ENCODE assay signal across 10 mouse cellular contexts in the genomic region with DNA sequence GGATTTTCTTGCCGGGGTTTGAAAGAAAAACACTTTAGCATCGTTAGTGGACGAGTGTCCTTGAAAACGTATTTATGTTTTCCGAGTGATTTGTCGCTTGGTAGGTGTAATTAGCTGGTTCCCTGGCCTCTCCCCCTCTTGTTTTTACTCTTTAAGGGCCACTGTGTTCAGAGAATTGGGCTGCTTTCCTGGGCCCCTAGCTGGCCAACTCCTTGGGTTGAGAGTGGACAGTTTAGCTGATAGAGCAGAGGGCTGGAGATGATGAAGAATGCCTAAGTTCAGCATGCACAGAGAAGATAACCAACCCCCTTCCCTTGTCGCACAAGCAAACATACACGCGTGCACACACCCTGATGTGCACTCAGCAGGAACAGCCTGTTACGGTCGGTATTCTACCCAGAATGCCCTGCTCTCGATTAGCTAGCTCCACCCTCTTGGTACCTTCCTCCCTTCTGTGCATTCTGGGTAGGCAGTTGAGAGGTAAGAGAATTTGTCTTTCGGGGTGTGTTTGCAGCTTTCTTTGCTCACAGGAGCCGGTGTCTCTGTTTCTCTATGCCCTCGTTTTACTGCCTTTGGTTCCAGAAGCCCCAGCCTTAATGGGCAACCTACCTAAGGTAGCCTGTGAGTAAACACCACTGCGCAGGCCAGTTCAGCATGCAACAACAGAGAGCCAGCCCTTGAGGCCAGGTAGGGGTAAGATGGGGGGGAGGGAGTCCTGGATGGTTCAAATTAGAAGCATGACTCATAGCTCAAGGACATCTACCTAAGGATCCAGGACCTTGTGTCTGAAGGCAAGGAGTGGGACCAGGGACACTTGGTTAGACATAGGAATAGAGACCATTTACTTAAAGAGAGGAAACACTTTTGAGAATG.
DNase-seq lines count a peak whose midpoint lies in the region; ATAC-seq and TF ChIP-seq lines count a peak whose summit lies in the region.
"Had no signal": no experiment of that assay in that cellular context is flagged by ENCODE, and none has a peak within 500 bp of the region (broad histone marks: within the 10 kb centered on the region; RNA-seq: fewer than 3 reads in every experiment).

No protein-coding gene starts in this region.

- no peak overlapping the region for H3K4me3 ChIP-seq in limb, embryonic 14.5 days (replicated peaks; ENCODE audit: low read length)

- no peaks in the 10 kb centered on the region for H3K27me3 ChIP-seq in limb, embryonic 14.5 days (ENCODE audit: control insufficient read depth, insufficient read depth, low read length)

- ATAC-seq in frontal cortex, adult (ENCODE audit: low TSS enrichment), result peak; percentile 39
- ATAC-seq in limb, embryonic 14.5 days (ENCODE audit: low FRiP score, low read depth), result no peak; the same call in 1 of the 2 replicates

- no peaks in the 10 kb centered on the region for H3K36me3 ChIP-seq in limb, embryonic 14.5 days (ENCODE audit: control insufficient read depth, insufficient read depth, low read length)

- peak overlapping the region; percentile 53 for H3K27ac ChIP-seq in limb, embryonic 14.5 days (replicated peaks; ENCODE audit: low read depth, low read length)
- H3K27ac ChIP-seq: macrophage had no signal

- WGBS in limb, embryonic 14.5 days, result 36% methylated on average over 16 of the region's 16 CpGs

- 0 out of 2 replicates have a peak, but pooled peaks cover 3% of the 10 kb centered on the region for H3K9me3 ChIP-seq in limb, embryonic 14.5 days (ENCODE audit: control insufficient read depth, low read length)

- peaks cover 18% of the 10 kb centered on the region for H3K4me1 ChIP-seq in limb, embryonic 14.5 days (ENCODE audit: control insufficient read depth, insufficient read depth, low read length)

- peak overlapping the region; percentile 35 for H3K4me2 ChIP-seq in limb, embryonic 14.5 days (replicated peaks; ENCODE audit: low read depth, low read length, severe bottlenecking)

- TF ChIP-seq POLR2A in limb, embryonic 14.5 days (IDR thresholded peaks at IDR 0.05; ENCODE audit: borderline replicate concordance, extremely low read depth, insufficient read depth, insufficient read length), result no peak

- no peak for DNase-seq in frontal cortex, adult 2 months (ENCODE audit: extremely low spot score in 1 of 2, low spot score in 1 of 2)
- peak; percentile 19 to 47 for DNase-seq in spleen, postnatal 36 days (ENCODE audit: low spot score in 2 of 2)
- DNase-seq in spleen, postnatal 14 days (ENCODE audit: low spot score in 2 of 2), result no peak
- DNase-seq in limb, embryonic 14.5 days (ENCODE audit: low spot score), result no peak
- DNase-seq in ovary, postnatal 10 days (ENCODE audit: low spot score), result no peak
- no peak for DNase-seq in adrenal gland, adult (ENCODE audit: inconsistent age in 2 of 2, low spot score in 1 of 2)
- DNase-seq in urinary bladder, postnatal 4 days (ENCODE audit: low spot score in 2 of 2), result no peak
- DNase-seq: thymus, adult 18-20 months had no signal

- H3K9ac ChIP-seq in limb, embryonic 14.5 days (ENCODE audit: low read depth, low read length, severe bottlenecking), result no peak overlapping the region

Comparison
In these comparisons a context has a peak if more than half of its experiments do, and no peak if none do; other contexts are left out.
1. DNase-seq: peak in spleen, postnatal 36 days (2 of 2); none in frontal cortex, adult 2 months (0 of 2), spleen, postnatal 14 days (0 of 2), limb, embryonic 14.5 days (single experiment), ovary, postnatal 10 days (single experiment), adrenal gland, adult (0 of 2) and urinary bladder, postnatal 4 days (0 of 2).